Mouse (Mus musculus): ENCODE measurements around the gene Slc38a9. TPM values are rescaled to one million over a fixed set of nuclear protein-coding genes. Genes with fewer than 3 reads are reported as not detected.

The Slc38a9 gene
- polyA plus RNA-seq, 1 experiment from 2014 or later, result 26.5 TPM

GRCm38 (mm10) chr13:112758546-112759090 lies 98.1 kb downstream of the Slc38a9 start:
- H3K4me3 ChIP-seq (ENCODE audit: low read depth, low read length), result no peak overlapping the region
- H3K4me1 ChIP-seq (ENCODE audit: control insufficient read depth, insufficient read depth, low read length), result no peaks in the 10 kb centered on the region
- no peak overlapping the region for H3K27ac ChIP-seq (ENCODE audit: low read depth, low read length)
- no peaks in the 10 kb centered on the region for H3K27me3 ChIP-seq (ENCODE audit: control insufficient read depth, insufficient read depth, low read length)
- H3K9ac ChIP-seq (replicated peaks; ENCODE audit: low read depth, low read length), result no peak overlapping the region
- H3K36me3 ChIP-seq (ENCODE audit: control insufficient read depth, insufficient read depth, low read length), result no peaks in the 10 kb centered on the region
- WGBS, result 91% methylated on average over 6 of the region's 6 CpGs
- no peak for ATAC-seq (ENCODE audit: low read depth)
- H3K4me2 ChIP-seq (ENCODE audit: low read depth, low read length), result no peak overlapping the region
- no peaks in the 10 kb centered on the region for H3K9me3 ChIP-seq (ENCODE audit: control insufficient read depth, low read length)

- no peak for ATAC-seq (ENCODE audit: low read depth)
- H3K36me3 ChIP-seq (ENCODE audit: control insufficient read depth, insufficient read depth, low read length), result no peaks in the 10 kb centered on the region
- H3K9ac ChIP-seq (replicated peaks; ENCODE audit: low read depth, low read length), result no peak overlapping the region
- no peaks in the 10 kb centered on the region for H3K9me3 ChIP-seq (ENCODE audit: control insufficient read depth, low read length)
- H3K4me2 ChIP-seq (ENCODE audit: low read depth, low read length), result no peak overlapping the region
- no peaks in the 10 kb centered on the region for H3K4me1 ChIP-seq (ENCODE audit: control insufficient read depth, insufficient read depth, low read length)
- no peak overlapping the region for H3K27ac ChIP-seq (ENCODE audit: low read depth, low read length)
- H3K27me3 ChIP-seq (ENCODE audit: control insufficient read depth, insufficient read depth, low read length), result no peaks in the 10 kb centered on the region
- no peak overlapping the region for H3K4me3 ChIP-seq (ENCODE audit: low read depth, low read length)
- WGBS, result 80% methylated on average over 9 of the region's 9 CpGs
Measured at GRCm38 (mm10) chr13:112759364-112759763, 98.8 kb downstream of the Slc38a9 start.

DNA sequence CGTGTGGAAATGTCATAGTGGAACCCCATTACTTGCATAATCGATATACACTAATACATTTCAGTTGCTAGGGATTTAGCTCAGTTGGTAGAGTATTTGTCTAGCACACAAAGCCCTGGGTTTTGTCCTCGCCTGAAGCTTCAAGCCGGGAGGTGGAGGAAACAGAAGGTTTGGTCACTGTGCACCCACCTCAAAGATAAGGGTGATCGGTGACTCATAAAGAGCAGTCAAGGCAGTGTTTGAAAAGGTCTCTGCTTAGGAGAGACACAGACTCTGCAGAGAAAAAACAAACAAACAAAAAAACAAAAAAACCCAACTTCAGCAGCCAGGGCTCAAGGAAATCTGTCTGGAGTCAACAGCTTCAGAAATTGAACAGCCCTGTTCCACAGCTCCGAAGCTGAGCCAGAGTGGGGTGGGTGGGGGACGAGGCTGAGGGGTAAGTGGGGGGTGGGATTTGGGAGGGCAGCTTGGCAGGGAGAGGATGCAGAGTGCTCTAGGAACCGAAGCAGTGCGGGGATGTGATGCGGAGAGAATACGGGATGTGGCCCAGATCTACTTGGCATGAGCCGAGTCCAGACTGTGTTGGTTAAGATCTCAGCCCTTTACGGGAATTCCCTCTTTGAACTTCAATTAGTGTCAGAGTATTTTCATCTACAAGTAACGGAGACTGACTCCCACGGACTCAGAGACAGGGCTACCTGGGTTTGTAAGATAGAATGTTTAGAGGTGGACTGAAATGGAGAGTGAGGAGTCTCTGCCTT lies 99.4 kb downstream of the Slc38a9 start:
- no peaks in the 10 kb centered on the region for H3K27me3 ChIP-seq (ENCODE audit: control insufficient read depth, insufficient read depth, low read length)
- H3K4me1 ChIP-seq (ENCODE audit: control insufficient read depth, insufficient read depth, low read length), result no peaks in the 10 kb centered on the region
- no peaks in the 10 kb centered on the region for H3K9me3 ChIP-seq (ENCODE audit: control insufficient read depth, low read length)
- no peak for ATAC-seq (ENCODE audit: low read depth)
- no peak overlapping the region for H3K4me3 ChIP-seq (ENCODE audit: low read depth, low read length)
- 80% methylated on average over 15 of the region's 15 CpGs for WGBS
- H3K4me2 ChIP-seq (ENCODE audit: low read depth, low read length), result no peak overlapping the region
- H3K36me3 ChIP-seq (ENCODE audit: control insufficient read depth, insufficient read depth, low read length), result no peaks in the 10 kb centered on the region
- H3K9ac ChIP-seq (replicated peaks; ENCODE audit: low read depth, low read length), result no peak overlapping the region
- no peak overlapping the region for H3K27ac ChIP-seq (ENCODE audit: low read depth, low read length)

DNA sequence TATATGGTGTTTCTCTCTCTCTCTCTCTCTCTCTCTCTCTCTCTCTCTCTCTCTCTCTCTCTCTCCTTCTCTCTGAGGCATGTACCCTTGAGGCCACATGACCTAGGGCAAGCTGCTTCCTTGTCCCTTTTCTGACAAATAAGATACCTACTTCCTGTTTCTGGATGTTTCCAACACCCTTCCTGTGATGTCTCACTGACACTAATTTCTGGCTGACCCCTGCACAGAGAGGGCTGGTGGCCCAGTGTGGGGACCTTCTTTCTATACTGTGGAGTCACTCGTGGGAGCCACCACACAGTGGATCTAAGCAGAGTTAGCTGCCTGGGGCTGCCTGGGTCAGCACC lies 100.0 kb downstream of the Slc38a9 start:
- Histone ChIP-seq H3K9ac (replicated peaks; ENCODE audit: low read depth, low read length) (no peak overlapping the region), H3K9me3 (ENCODE audit: control insufficient read depth, low read length) (no peaks in the 10 kb centered on the region), H3K36me3 (ENCODE audit: control insufficient read depth, insufficient read depth, low read length) (no peaks in the 10 kb centered on the region), H3K27me3 (ENCODE audit: control insufficient read depth, insufficient read depth, low read length) (no peaks in the 10 kb centered on the region), H3K4me1 (ENCODE audit: control insufficient read depth, insufficient read depth, low read length) (no peaks in the 10 kb centered on the region), H3K4me3 (ENCODE audit: low read depth, low read length) (no peak overlapping the region), H3K27ac (ENCODE audit: low read depth, low read length) (no peak overlapping the region), H3K4me2 (ENCODE audit: low read depth, low read length) (no peak overlapping the region)
- WGBS, result 57% methylated on average over 1 of the region's 1 CpGs
- ATAC-seq (ENCODE audit: low read depth), result no peak

DNA sequence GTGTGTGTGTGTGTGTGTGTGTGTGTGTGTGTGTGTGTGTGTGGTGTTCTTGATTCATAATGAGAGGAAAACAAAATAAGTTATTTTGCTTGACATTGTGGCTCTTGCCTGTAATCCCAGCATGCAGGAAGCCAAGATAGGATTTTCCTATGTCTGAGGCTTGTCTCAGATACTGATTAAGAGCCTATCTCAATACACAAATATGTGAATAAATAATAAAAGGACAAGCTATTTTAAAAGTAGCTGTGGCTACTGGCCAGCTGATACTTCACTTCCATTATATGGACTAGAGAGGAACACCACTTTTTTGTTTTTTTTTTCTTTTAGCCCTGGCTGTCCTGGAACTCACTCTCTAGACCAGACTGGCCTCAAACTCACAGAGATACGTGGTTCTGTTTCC lies 101.2 kb downstream of the Slc38a9 start:
- WGBS, result 62% methylated on average over 1 of the region's 1 CpGs
- no peak for ATAC-seq (ENCODE audit: low read depth)
- H3K4me2 ChIP-seq (ENCODE audit: low read depth, low read length), result no peak overlapping the region

GRCm38 (mm10) chr13:112762548-112762947 lies 102.0 kb downstream of the Slc38a9 start:
- Histone ChIP-seq H3K4me1 (ENCODE audit: control insufficient read depth, insufficient read depth, low read length) (no peaks in the 10 kb centered on the region), H3K9ac (replicated peaks; ENCODE audit: low read depth, low read length) (no peak overlapping the region), H3K9me3 (ENCODE audit: control insufficient read depth, low read length) (no peaks in the 10 kb centered on the region), H3K27me3 (ENCODE audit: control insufficient read depth, insufficient read depth, low read length) (no peaks in the 10 kb centered on the region), H3K36me3 (ENCODE audit: control insufficient read depth, insufficient read depth, low read length) (no peaks in the 10 kb centered on the region), H3K4me3 (ENCODE audit: low read depth, low read length) (no peak overlapping the region), H3K27ac (ENCODE audit: low read depth, low read length) (no peak overlapping the region), H3K4me2 (ENCODE audit: low read depth, low read length) (no peak overlapping the region)
- ATAC-seq (ENCODE audit: low read depth), result no peak
- 80% methylated on average over 4 of the region's 4 CpGs for WGBS

More for the DNA sequence above, 101.2 kb downstream of the Slc38a9 start:
- no peaks in the 10 kb centered on the region for H3K27me3 ChIP-seq (ENCODE audit: control insufficient read depth, insufficient read depth, low read length)
- H3K4me3 ChIP-seq (ENCODE audit: low read depth, low read length), result no peak overlapping the region
- H3K4me1 ChIP-seq (ENCODE audit: control insufficient read depth, insufficient read depth, low read length), result no peaks in the 10 kb centered on the region
- H3K9ac ChIP-seq (replicated peaks; ENCODE audit: low read depth, low read length), result no peak overlapping the region
- H3K36me3 ChIP-seq (ENCODE audit: control insufficient read depth, insufficient read depth, low read length), result no peaks in the 10 kb centered on the region
- H3K9me3 ChIP-seq (ENCODE audit: control insufficient read depth, low read length), result no peaks in the 10 kb centered on the region
- no peak overlapping the region for H3K27ac ChIP-seq (ENCODE audit: low read depth, low read length)

DNA sequence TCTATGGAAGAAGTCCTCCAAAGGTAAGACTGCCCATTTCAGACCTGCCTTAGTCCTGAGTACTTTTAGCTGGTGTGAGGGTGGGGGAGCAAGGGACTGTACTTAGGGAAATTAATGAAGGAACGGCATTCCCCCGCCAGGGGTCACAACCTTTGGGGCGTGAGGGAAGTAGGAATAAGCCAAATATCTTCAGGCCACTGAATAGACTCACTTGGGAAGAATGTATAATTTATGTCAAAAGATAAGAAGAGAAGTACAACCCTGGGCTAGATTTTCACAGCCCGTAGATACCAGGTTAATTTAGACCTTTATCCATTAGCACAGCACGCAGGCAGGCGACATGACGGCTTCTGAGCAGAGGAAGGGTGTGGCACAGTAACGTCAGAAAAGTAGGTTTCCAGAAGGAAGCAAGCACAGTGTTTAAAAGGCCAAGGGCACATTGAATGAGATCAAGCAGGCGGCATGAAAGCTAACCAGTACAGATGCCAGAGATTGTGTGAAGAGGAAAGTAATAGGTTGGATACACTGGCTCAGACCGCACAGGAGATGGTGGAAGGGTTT lies 103.1 kb downstream of the Slc38a9 start:
- Histone ChIP-seq H3K9ac (replicated peaks; ENCODE audit: low read depth, low read length) (no peak overlapping the region), H3K27ac (ENCODE audit: low read depth, low read length) (no peak overlapping the region), H3K27me3 (ENCODE audit: control insufficient read depth, insufficient read depth, low read length) (no peaks in the 10 kb centered on the region), H3K36me3 (ENCODE audit: control insufficient read depth, insufficient read depth, low read length) (no peaks in the 10 kb centered on the region), H3K9me3 (ENCODE audit: control insufficient read depth, low read length) (peaks cover 4% of the 10 kb centered on the region; the same call in 1 of the 2 replicates), H3K4me1 (ENCODE audit: control insufficient read depth, insufficient read depth, low read length) (no peaks in the 10 kb centered on the region), H3K4me3 (ENCODE audit: low read depth, low read length) (no peak overlapping the region), H3K4me2 (ENCODE audit: low read depth, low read length) (no peak overlapping the region)
- WGBS, result 86% methylated on average over 10 of the region's 10 CpGs
- no peak for ATAC-seq (ENCODE audit: low read depth)

GRCm38 (mm10) chr13:112764556-112764955 lies 104.0 kb downstream of the Slc38a9 start:
- no peak overlapping the region for H3K9ac ChIP-seq (replicated peaks; ENCODE audit: low read depth, low read length)
- H3K27ac ChIP-seq (ENCODE audit: low read depth, low read length), result no peak overlapping the region
- no peak overlapping the region for H3K4me3 ChIP-seq (ENCODE audit: low read depth, low read length)
- H3K9me3 ChIP-seq (ENCODE audit: control insufficient read depth, low read length), result peaks cover 4% of the 10 kb centered on the region; the same call in 1 of the 2 replicates
- no peaks in the 10 kb centered on the region for H3K36me3 ChIP-seq (ENCODE audit: control insufficient read depth, insufficient read depth, low read length)
- H3K4me1 ChIP-seq (ENCODE audit: control insufficient read depth, insufficient read depth, low read length), result no peaks in the 10 kb centered on the region
- ATAC-seq (ENCODE audit: low read depth), result no peak
- H3K27me3 ChIP-seq (ENCODE audit: control insufficient read depth, insufficient read depth, low read length), result no peaks in the 10 kb centered on the region
- H3K4me2 ChIP-seq (ENCODE audit: low read depth, low read length), result no peak overlapping the region
- WGBS, result 63% methylated on average over 5 of the region's 5 CpGs

DNA sequence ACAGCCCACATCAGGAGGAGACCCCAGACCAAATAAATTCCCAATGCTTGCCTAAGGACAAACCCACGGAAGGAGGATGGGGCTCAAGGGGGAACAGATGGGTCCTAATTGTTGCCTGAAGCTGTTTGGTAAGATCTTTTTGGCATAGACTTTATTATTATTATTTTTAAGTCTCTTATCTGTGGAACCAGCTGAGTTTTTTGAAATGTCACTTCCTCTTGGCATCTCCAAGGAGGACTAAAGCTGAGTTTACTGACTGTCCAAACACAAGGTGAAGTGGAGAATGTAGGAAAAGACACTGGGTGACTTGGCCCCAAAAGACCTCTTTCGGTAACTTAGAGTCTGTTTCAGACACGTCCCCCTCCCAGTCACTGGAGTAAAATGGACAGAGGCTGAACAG lies 105.1 kb downstream of the Slc38a9 start:
- Histone ChIP-seq H3K9ac (replicated peaks; ENCODE audit: low read depth, low read length) (no peak overlapping the region), H3K4me1 (ENCODE audit: control insufficient read depth, insufficient read depth, low read length) (peaks cover 4% of the 10 kb centered on the region; the same call in 1 of the 2 replicates), H3K36me3 (ENCODE audit: control insufficient read depth, insufficient read depth, low read length) (no peaks in the 10 kb centered on the region), H3K27me3 (ENCODE audit: control insufficient read depth, insufficient read depth, low read length) (no peaks in the 10 kb centered on the region), H3K27ac (ENCODE audit: low read depth, low read length) (no peak overlapping the region), H3K4me2 (ENCODE audit: low read depth, low read length) (no peak overlapping the region), H3K4me3 (ENCODE audit: low read depth, low read length) (no peak overlapping the region), H3K9me3 (ENCODE audit: control insufficient read depth, low read length) (peaks cover 4% of the 10 kb centered on the region; the same call in 1 of the 2 replicates)
- 93% methylated on average over 3 of the region's 3 CpGs for WGBS
- no peak for ATAC-seq (ENCODE audit: low read depth)
